Mouse (Mus musculus) 3134 (cell line): ENCODE data around the gene Cyp2c55.

Experiments used
- DNase-seq: peaks from one replicate; pipeline ENCODE4 v3.0.0-alpha.2; 2011; ENCODE audit warnings: low spot score; ENCODE audit not compliant: insufficient read length; ENCODE audit errors: extremely low read depth

Gene Cyp2c55

DNA sequence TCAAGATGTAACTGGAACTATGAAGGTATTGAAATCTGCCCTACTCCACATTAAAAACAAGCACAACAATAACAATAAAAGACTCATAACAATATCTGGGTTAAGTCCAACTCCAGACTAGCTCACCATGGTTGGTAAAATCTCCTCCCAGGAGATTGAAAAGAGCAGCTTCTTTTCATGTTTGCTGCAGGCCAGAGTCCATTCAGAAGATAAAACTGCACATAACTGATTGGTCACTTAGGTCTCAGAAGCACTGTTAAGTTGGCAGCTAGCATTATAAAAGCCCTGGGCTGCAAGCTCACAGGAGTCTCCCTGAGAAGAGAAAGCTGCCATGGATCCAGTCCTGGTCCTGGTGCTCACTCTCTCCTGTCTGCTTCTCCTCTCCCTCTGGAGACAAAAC, at the start of gene Cyp2c55:
Gene Cyp2c55, plus strand, starts transcription at position 305 of the 400 bp plus-strand sequence.
- DNase-seq: no peak

DNA sequence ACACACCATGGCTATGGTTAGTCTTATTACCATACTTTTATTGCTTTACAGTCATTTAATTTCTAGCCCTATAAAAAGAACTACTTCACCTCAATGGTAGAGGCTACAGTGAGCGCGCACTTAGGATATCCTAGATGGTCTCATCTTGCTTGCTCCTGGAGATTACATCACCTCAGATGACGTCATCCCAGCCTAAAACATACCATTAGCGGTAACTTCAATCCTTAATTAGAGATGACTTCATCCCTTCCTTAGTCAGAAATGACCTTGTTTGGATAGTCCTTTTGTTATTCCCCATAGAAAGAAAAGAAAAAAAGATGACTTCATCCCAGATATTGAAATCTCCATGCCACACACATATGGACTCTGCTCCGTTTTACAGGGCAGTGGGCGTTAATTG, 36.1 kb upstream of the Cyp2c55 start:
- no peak for DNase-seq

DNA sequence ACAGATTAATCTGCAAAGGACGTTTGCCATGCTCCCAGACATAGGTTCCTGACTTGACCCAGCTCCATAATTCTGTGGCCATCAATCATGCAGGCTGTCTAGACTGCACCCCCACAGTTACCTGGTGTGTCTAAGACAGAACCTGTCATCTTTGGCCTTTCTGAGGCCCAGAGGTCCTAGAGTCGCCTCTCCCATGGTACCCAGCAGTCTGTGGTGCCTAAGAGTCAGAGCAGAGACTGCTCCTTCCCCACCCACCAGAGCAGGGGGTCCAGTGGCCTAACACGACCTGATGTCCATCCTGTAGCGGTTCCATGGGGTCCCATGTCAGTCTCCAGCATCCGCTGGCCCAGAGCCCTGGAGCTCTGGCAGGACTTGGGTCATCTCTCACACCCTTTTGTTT, 34.2 kb upstream of the Cyp2c55 start:
- DNase-seq: peak; percentile 19

DNA sequence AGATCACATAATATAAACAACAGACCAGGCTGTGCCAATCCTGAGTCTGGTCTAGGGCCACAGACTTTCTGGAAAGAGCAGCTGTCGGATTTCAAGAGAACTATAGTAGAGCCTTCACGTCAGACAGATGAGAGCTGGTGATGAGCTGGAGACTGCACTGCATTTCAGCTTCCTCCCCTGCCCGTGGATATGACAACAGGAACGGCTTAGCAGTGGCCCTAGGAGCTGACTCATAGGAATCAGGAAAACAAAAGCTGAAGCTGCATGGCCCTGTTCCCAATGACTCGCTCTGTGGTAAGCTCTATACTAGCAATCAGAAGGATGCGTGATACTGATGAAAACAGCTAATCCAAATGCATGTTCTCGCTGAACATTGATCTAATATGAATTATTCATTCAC, 33.2 kb upstream of the Cyp2c55 start:
- DNase-seq: peak; percentile 55

DNA sequence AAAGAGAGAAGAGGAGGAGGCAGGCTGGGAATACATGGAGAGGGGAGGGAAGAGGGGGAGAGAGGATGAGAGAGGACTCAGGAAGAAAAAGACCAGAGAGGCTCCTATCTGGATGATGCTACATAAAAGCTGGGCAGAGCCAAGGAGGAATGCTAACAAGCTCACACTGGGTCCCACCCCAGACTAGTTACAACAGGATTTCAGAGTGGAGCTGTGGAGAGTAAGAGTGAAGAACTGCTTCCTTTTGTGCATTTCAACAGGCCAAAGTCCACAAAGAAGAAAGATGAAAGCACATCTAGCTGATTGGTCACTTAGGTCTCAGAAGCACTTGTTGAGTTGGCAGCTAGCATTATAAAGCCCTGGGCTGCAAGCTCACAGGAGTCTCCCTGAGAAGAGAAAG, 30.6 kb upstream of the Cyp2c55 start:
- DNase-seq: no peak

DNA sequence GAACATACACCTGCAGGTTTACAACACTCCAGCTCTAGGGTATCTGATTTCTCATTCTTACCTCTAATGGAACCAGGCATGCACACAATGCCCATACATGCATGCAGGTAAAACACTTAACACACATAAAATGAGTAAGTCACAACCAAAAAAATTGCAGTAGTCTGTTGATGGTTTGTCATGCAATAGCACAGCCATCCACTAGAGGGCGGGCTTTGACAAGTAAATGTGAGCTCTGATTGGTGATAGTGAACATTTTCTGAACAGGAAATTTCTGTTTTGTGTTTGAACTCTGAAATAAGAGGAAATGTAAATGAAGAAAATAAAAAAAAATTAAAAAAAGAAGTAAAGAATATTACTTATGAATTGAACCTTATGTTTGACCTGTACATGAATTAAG, 24.9 kb upstream of the Cyp2c55 start:
- no peak for DNase-seq

DNA sequence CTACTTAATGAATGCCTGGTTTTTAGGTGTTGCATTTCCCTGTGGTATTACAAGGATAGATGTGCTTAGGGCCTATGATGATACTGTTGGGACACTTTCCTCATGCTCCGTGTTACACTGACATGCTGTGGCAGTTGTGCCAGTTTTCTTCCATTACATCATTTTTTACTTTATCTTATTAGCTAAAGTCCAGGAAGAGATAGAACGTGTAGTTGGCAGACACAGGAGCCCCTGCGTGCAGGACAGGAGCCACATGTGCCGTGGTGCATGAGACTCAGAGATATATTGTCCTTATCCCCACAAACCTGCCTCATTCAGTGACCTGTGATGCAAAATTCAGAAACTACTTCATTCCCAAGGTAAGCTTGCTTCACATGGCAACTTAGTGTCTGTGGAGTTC, 8.6 kb upstream of the Cyp2c55 start:
- no peak for DNase-seq

DNA sequence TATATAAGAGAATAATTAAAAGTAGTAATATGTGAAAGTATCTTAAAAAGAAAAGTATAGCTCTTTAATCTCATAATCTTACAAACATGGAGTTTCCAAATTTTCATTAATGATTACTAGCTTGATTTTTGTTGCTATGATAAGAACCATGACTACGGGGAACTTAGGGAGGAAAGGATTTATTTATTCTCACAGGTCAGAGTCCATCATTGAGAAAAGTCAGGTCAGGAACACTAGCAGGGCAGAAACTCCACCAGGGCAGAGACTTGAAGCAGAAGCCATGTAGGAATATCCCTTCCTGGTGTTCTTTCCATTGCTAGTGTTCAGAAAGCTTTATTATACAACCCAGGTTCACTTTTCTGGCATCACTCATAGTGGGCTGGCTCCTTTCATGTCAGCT, 8.1 kb upstream of the Cyp2c55 start:
- DNase-seq: no peak

DNA sequence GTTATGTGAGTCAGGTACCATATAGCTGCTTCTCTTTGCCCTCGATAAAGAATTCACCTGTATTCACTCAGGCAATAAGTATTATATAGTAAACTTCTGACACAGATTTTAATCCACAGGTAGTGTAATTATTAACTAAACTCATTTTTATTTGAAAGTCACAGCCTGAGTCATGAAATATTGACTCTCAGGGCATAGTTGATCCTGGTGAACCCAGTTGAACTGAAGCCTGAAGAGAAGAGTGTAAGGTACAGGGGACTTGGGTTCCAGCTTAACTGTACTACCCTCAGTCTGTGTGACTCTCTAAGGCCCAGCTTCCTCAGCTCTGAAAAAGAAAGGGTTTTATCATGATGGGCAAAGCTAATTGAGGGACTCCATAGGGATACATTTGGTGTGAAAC, 1.7 kb upstream of the Cyp2c55 start:
- DNase-seq: no peak

DNA sequence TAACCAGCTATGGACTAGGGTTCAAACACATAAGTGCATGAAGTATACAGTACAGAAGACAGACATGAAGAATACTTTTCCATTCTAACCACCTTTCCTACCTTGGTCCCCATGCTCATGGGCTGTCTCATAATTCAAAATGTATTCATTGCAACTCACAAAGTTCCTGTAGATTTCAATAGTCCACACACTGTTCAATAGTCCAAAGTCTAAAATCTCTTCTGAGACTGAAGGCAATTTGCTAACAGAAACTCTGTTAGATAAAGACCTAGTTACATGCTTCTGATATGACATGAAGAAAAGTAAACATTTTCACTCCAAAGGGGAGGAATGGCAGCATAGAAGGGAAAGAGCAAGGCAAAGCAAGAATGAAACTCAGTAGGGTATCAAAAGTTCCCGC, 51.1 kb downstream of the Cyp2c55 start:
- DNase-seq: no peak

DNA sequence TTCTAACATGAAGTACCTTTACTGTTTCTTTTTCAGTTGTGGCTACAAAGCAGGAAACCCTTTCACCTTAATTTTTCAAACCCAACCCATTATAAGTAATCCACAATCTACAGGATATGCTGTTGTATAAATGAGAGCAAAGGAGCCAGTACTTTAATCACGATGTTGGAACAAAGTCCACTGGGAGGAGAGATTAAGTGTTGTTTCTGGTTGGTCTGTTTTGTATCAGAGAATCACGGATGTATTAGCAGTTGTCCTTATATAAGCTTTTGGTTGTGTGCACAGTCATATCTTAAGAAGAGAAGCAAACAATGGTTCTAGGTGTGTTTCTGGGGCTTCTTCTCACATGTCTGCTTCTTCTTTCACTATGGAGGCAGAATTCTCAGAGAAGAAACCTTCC, 53.9 kb downstream of the Cyp2c55 start, which contains the start of gene Cyp2c65:
Gene Cyp2c65, plus strand, starts transcription at position 297 of the 400 bp plus-strand sequence.
- no peak for DNase-seq
